Mouse (Mus musculus): ENCODE results near the gene Nlrp6. TPM values are rescaled to one million over a fixed set of nuclear protein-coding genes. Genes with fewer than 3 reads are reported as not detected.
A peak's percentile ranks its signal among the peaks of the same experiment; 100 is the strongest.

Nlrp6 gene
- total and polyA plus RNA-seq, 2 experiments from 2014 or later: 0.08 TPM; not detected in 1

- Histone ChIP-seq H3K27me3 (ENCODE audit: control insufficient read depth, insufficient read depth, low read length) (no peaks in the 10 kb centered on the region), H3K4me1 (ENCODE audit: control insufficient read depth, insufficient read depth) (peaks cover 15% of the 10 kb centered on the region), H3K36me3 (replicated peaks; ENCODE audit: control insufficient read depth, insufficient read depth, low read length) (peaks cover 13% of the 10 kb centered on the region), H3K4me3 (ENCODE audit: low read depth, low read length) (no peak overlapping the region), H3K27ac (ENCODE audit: low read depth) (no peak overlapping the region), H3K4me2 (ENCODE audit: low read depth, low read length) (no peak overlapping the region), H3K9me3 (replicated peaks; ENCODE audit: control insufficient read depth, low read length) (no peaks in the 10 kb centered on the region), H3K9ac (replicated peaks; ENCODE audit: low read depth, low read length) (no peak overlapping the region)
- ATAC-seq (ENCODE audit: insufficient read depth, low read depth) (peak; percentile 21), DNase-seq (ENCODE audit: low spot score) (peak; percentile 71)
- 25% methylated on average over 13 of the region's 13 CpGs for WGBS
- TF ChIP-seq CTCF (IDR thresholded peaks at IDR 0.05; ENCODE audit: low read depth) (peak; percentile 93), EP300 (IDR thresholded peaks at IDR 0.05; ENCODE audit: low read depth) (no peak)
Observed at GRCm38 (mm10) chr7:140903212-140903611, 17.5 kb upstream of the Nlrp6 start.

GRCm38 (mm10) chr7:140905642-140906081, 15.0 kb upstream of the Nlrp6 start:
- Histone ChIP-seq H3K4me3 (ENCODE audit: low read depth, low read length) (no peak overlapping the region), H3K9me3 (replicated peaks; ENCODE audit: control insufficient read depth, low read length) (no peaks in the 10 kb centered on the region), H3K4me2 (ENCODE audit: low read depth, low read length) (no peak overlapping the region), H3K27ac (ENCODE audit: low read depth) (no peak overlapping the region), H3K9ac (replicated peaks; ENCODE audit: low read depth, low read length) (no peak overlapping the region), H3K36me3 (replicated peaks; ENCODE audit: control insufficient read depth, insufficient read depth, low read length) (no peaks in the 10 kb centered on the region), H3K4me1 (ENCODE audit: control insufficient read depth, insufficient read depth) (peaks cover 7% of the 10 kb centered on the region), H3K27me3 (ENCODE audit: control insufficient read depth, insufficient read depth, low read length) (no peaks in the 10 kb centered on the region)
- WGBS: 42% methylated on average over 2 of the region's 2 CpGs
- ATAC-seq (ENCODE audit: insufficient read depth, low read depth): no peak
- TF ChIP-seq CTCF (IDR thresholded peaks at IDR 0.05; ENCODE audit: low read depth) (no peak), EP300 (IDR thresholded peaks at IDR 0.05; ENCODE audit: low read depth) (no peak)
- DNase-seq (ENCODE audit: low spot score): no peak

- no peak for DNase-seq (ENCODE audit: low spot score)
- no peak for TF ChIP-seq EP300 (IDR thresholded peaks at IDR 0.05; ENCODE audit: low read depth)
- TF ChIP-seq CTCF (IDR thresholded peaks at IDR 0.05; ENCODE audit: low read depth): no peak
- Histone ChIP-seq H3K27me3 (ENCODE audit: control insufficient read depth, insufficient read depth, low read length) (no peaks in the 10 kb centered on the region), H3K36me3 (replicated peaks; ENCODE audit: control insufficient read depth, insufficient read depth, low read length) (no peaks in the 10 kb centered on the region), H3K4me2 (ENCODE audit: low read depth, low read length) (no peak overlapping the region), H3K9me3 (replicated peaks; ENCODE audit: control insufficient read depth, low read length) (no peaks in the 10 kb centered on the region), H3K27ac (ENCODE audit: low read depth) (no peak overlapping the region), H3K4me1 (ENCODE audit: control insufficient read depth, insufficient read depth) (no peaks in the 10 kb centered on the region), H3K4me3 (ENCODE audit: low read depth, low read length) (no peak overlapping the region), H3K9ac (replicated peaks; ENCODE audit: low read depth, low read length) (no peak overlapping the region)
- ATAC-seq (ENCODE audit: insufficient read depth, low read depth): no peak
- WGBS: 63% methylated on average over 13 of the region's 13 CpGs
Observed at GRCm38 (mm10) chr7:140907131-140907530, 13.6 kb upstream of the Nlrp6 start.

GRCm38 (mm10) chr7:140907697-140908096, 13.0 kb upstream of the Nlrp6 start:
- TF ChIP-seq CTCF (IDR thresholded peaks at IDR 0.05; ENCODE audit: low read depth) (no peak), EP300 (IDR thresholded peaks at IDR 0.05; ENCODE audit: low read depth) (no peak)
- WGBS: 85% methylated on average over 7 of the region's 7 CpGs

GRCm38 (mm10) chr7:140908181-140908580, 12.5 kb upstream of the Nlrp6 start:
- 54% methylated on average over 7 of the region's 7 CpGs for WGBS
- no peak for ATAC-seq (ENCODE audit: insufficient read depth, low read depth)
- DNase-seq (ENCODE audit: low spot score): no peak
- no peaks in the 10 kb centered on the region for H3K36me3 ChIP-seq (replicated peaks; ENCODE audit: control insufficient read depth, insufficient read depth, low read length)
- no peak overlapping the region for H3K4me3 ChIP-seq (ENCODE audit: low read depth, low read length)
- H3K27me3 ChIP-seq (ENCODE audit: control insufficient read depth, insufficient read depth, low read length): no peaks in the 10 kb centered on the region
- H3K9ac ChIP-seq (replicated peaks; ENCODE audit: low read depth, low read length): no peak overlapping the region
- no peaks in the 10 kb centered on the region for H3K9me3 ChIP-seq (replicated peaks; ENCODE audit: control insufficient read depth, low read length)
- H3K4me1 ChIP-seq (ENCODE audit: control insufficient read depth, insufficient read depth): no peaks in the 10 kb centered on the region
- H3K4me2 ChIP-seq (ENCODE audit: low read depth, low read length): no peak overlapping the region
- no peak overlapping the region for H3K27ac ChIP-seq (ENCODE audit: low read depth)
- TF ChIP-seq EP300 (IDR thresholded peaks at IDR 0.05; ENCODE audit: low read depth) (no peak), CTCF (IDR thresholded peaks at IDR 0.05; ENCODE audit: low read depth) (no peak)

More at GRCm38 (mm10) chr7:140907697-140908096, 13.0 kb upstream of the Nlrp6 start:
- Histone ChIP-seq H3K9ac (replicated peaks; ENCODE audit: low read depth, low read length) (no peak overlapping the region), H3K4me1 (ENCODE audit: control insufficient read depth, insufficient read depth) (no peaks in the 10 kb centered on the region), H3K27me3 (ENCODE audit: control insufficient read depth, insufficient read depth, low read length) (no peaks in the 10 kb centered on the region), H3K9me3 (replicated peaks; ENCODE audit: control insufficient read depth, low read length) (no peaks in the 10 kb centered on the region), H3K36me3 (replicated peaks; ENCODE audit: control insufficient read depth, insufficient read depth, low read length) (no peaks in the 10 kb centered on the region), H3K4me3 (ENCODE audit: low read depth, low read length) (no peak overlapping the region), H3K4me2 (ENCODE audit: low read depth, low read length) (no peak overlapping the region), H3K27ac (ENCODE audit: low read depth) (no peak overlapping the region)
- ATAC-seq (ENCODE audit: insufficient read depth, low read depth) (no peak), DNase-seq (ENCODE audit: low spot score) (no peak)

- no peaks in the 10 kb centered on the region for H3K9me3 ChIP-seq (replicated peaks; ENCODE audit: control insufficient read depth, low read length)
- ATAC-seq (ENCODE audit: insufficient read depth, low read depth): peak; percentile 71
Observed at GRCm38 (mm10) chr7:140908634-140909107, 12.0 kb upstream of the Nlrp6 start.

More at GRCm38 (mm10) chr7:140908634-140909107, 12.0 kb upstream of the Nlrp6 start:
- no peak for TF ChIP-seq EP300 (IDR thresholded peaks at IDR 0.05; ENCODE audit: low read depth)
- TF ChIP-seq CTCF (IDR thresholded peaks at IDR 0.05; ENCODE audit: low read depth): peak; percentile 87
- peak overlapping the region; percentile 72 for H3K4me2 ChIP-seq (ENCODE audit: low read depth, low read length)
- H3K4me1 ChIP-seq (ENCODE audit: control insufficient read depth, insufficient read depth): no peaks in the 10 kb centered on the region
- WGBS: 1% methylated on average over 19 of the region's 19 CpGs
- no peak overlapping the region; the same call in 1 of the 2 replicates for H3K9ac ChIP-seq (replicated peaks; ENCODE audit: low read depth, low read length)
- peak; percentile 86 for DNase-seq (ENCODE audit: low spot score)
- peak overlapping the region; percentile 40 for H3K4me3 ChIP-seq (ENCODE audit: low read depth, low read length)
- H3K36me3 ChIP-seq (replicated peaks; ENCODE audit: control insufficient read depth, insufficient read depth, low read length): no peaks in the 10 kb centered on the region
- H3K27me3 ChIP-seq (ENCODE audit: control insufficient read depth, insufficient read depth, low read length): no peaks in the 10 kb centered on the region
- H3K27ac ChIP-seq (ENCODE audit: low read depth): no peak overlapping the region
